Mouse (Mus musculus): ENCODE results near the gene Ablim2. TPM values are rescaled to one million over a fixed set of nuclear protein-coding genes. Genes with fewer than 3 reads are reported as not detected.

Gene Ablim2
- polyA plus RNA-seq, 1 experiment from 2014 or later: 0.45 TPM

DNA sequence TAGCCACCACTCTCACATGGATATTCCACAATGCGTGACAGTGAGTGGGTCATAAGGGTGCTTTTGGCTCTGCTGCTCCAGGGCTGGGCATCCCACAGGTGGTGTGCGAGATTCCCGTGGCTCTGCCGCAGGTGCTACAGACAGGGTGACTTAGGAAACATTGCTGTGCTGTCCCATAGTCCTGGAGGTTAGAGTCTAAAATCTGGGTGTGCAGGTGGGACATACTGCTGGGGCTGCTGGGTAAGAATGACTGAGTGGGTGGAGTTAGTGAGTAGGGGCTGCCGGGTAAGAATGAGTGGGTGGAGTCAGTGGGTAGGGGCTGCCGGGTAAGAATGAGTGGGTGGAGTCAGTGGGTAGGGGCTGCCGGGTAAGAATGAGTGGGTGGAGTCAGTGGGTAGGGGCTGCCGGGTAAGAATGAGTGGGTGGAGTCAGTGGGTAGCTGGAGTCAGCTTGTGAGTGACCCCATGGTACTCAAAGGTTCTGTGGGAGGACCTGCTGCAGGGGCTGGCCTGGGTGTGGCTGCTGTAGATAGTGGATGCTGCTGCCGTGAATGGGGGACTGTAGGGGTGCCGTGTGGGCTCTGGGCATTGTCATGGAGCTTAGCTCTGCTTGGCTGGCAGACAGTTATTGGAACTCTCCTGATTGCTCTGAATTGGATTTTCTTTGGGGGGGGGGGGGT lies 32.8 kb downstream of the Ablim2 start:
- WGBS (ENCODE audit: insufficient replicate concordance): 25% methylated on average over 10 of the region's 10 CpGs
- ATAC-seq (ENCODE audit: low read depth): no peak
- H3K4me2 ChIP-seq (ENCODE audit: low read depth, low read length): no peak overlapping the region

GRCm38 (mm10) chr5:35793971-35794370 lies 36.3 kb downstream of the Ablim2 start:
- no peak for ATAC-seq (ENCODE audit: low read depth)
- Histone ChIP-seq H3K4me3 (ENCODE audit: low read depth, low read length) (no peak overlapping the region), H3K36me3 (ENCODE audit: control insufficient read depth, insufficient read depth) (no peaks in the 10 kb centered on the region), H3K4me2 (ENCODE audit: low read depth, low read length) (no peak overlapping the region), H3K27ac (ENCODE audit: low read length) (no peak overlapping the region), H3K4me1 (ENCODE audit: control insufficient read depth, low read depth, low read length) (no peaks in the 10 kb centered on the region), H3K9ac (ENCODE audit: low read depth, low read length) (no peak overlapping the region), H3K27me3 (ENCODE audit: control insufficient read depth, insufficient read depth, low read depth, low read length) (no peaks in the 10 kb centered on the region; the same call in 1 of the 2 replicates), H3K9me3 (replicated peaks; ENCODE audit: control insufficient read depth, low read length) (no peaks in the 10 kb centered on the region)
- 66% methylated on average over 4 of the region's 4 CpGs for WGBS (ENCODE audit: insufficient replicate concordance)

More for the DNA sequence above, 32.8 kb downstream of the Ablim2 start:
- Histone ChIP-seq H3K27ac (ENCODE audit: low read length) (no peak overlapping the region), H3K9ac (ENCODE audit: low read depth, low read length) (no peak overlapping the region), H3K36me3 (ENCODE audit: control insufficient read depth, insufficient read depth) (no peaks in the 10 kb centered on the region), H3K4me3 (ENCODE audit: low read depth, low read length) (no peak overlapping the region), H3K4me1 (ENCODE audit: control insufficient read depth, low read depth, low read length) (no peaks in the 10 kb centered on the region), H3K27me3 (ENCODE audit: control insufficient read depth, insufficient read depth, low read depth, low read length) (no peaks in the 10 kb centered on the region), H3K9me3 (replicated peaks; ENCODE audit: control insufficient read depth, low read length) (no peaks in the 10 kb centered on the region)

DNA sequence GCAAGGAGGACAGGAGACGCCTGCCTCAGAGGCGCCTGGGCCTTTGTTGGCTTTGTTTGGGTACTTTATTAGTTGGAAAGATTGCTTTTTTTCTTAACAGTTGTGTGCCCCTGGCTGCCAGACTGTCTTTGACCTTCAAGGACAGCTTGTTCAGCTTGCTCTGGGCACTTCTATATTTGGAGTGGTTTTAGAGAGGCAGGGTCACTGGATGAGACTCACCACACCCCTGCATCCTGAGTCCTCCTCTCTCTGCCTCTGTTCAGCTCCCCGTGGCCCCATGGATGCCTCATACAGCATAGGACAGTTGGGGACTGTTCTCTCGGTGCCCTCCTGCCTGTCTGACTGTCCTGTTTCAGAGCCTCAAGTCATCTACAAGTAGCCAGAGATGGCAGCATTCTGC lies 37.3 kb downstream of the Ablim2 start:
- 52% methylated on average over 4 of the region's 4 CpGs for WGBS (ENCODE audit: insufficient replicate concordance)
- H3K27ac ChIP-seq (ENCODE audit: low read length): no peak overlapping the region

DNA sequence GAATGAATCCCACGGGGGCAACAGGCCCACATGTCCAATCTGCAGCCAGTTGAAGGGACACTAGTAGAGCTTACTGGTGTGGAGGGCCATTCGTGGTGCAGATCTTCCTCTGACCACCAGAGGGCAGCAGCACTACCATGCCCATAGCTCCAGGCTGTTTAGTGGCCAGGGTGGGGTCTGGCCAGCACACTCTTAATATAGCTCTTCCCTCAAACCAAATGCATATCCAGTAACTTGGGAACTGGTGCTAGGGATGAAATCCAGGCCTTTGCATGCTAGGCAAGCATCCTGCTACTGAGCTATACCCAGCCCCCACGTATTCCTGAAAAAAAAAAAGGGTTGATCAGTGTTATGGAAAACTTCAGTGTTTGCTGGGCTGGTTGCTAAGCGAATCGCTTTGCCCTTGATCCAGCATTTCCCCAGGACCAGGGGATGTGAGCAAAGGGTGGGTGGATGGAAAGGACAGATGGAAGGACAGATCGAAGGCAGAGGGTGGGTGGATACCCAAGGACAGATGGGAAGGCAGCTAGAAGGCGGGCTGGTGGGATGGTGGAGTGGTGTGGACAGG lies 37.9 kb downstream of the Ablim2 start:
- no peak overlapping the region for H3K9ac ChIP-seq (ENCODE audit: low read depth, low read length)
- 48% methylated on average over 7 of the region's 7 CpGs for WGBS (ENCODE audit: insufficient replicate concordance)
- H3K9me3 ChIP-seq (replicated peaks; ENCODE audit: control insufficient read depth, low read length): no peaks in the 10 kb centered on the region
- no peak overlapping the region for H3K4me2 ChIP-seq (ENCODE audit: low read depth, low read length)
- no peaks in the 10 kb centered on the region; the same call in 1 of the 2 replicates for H3K27me3 ChIP-seq (ENCODE audit: control insufficient read depth, insufficient read depth, low read depth, low read length)
- ATAC-seq (ENCODE audit: low read depth): no peak
- H3K4me1 ChIP-seq (ENCODE audit: control insufficient read depth, low read depth, low read length): no peaks in the 10 kb centered on the region
- H3K27ac ChIP-seq (ENCODE audit: low read length): no peak overlapping the region
- H3K36me3 ChIP-seq (ENCODE audit: control insufficient read depth, insufficient read depth): no peaks in the 10 kb centered on the region
- H3K4me3 ChIP-seq (ENCODE audit: low read depth, low read length): no peak overlapping the region

More for the DNA sequence above, 37.3 kb downstream of the Ablim2 start:
- Histone ChIP-seq H3K4me1 (ENCODE audit: control insufficient read depth, low read depth, low read length) (no peaks in the 10 kb centered on the region), H3K36me3 (ENCODE audit: control insufficient read depth, insufficient read depth) (no peaks in the 10 kb centered on the region), H3K9ac (ENCODE audit: low read depth, low read length) (no peak overlapping the region), H3K9me3 (replicated peaks; ENCODE audit: control insufficient read depth, low read length) (no peaks in the 10 kb centered on the region), H3K4me3 (ENCODE audit: low read depth, low read length) (no peak overlapping the region), H3K27me3 (ENCODE audit: control insufficient read depth, insufficient read depth, low read depth, low read length) (no peaks in the 10 kb centered on the region; the same call in 1 of the 2 replicates), H3K4me2 (ENCODE audit: low read depth, low read length) (no peak overlapping the region)
- ATAC-seq (ENCODE audit: low read depth): no peak

GRCm38 (mm10) chr5:35796136-35796535 lies 38.5 kb downstream of the Ablim2 start:
- Histone ChIP-seq H3K27me3 (ENCODE audit: control insufficient read depth, insufficient read depth, low read depth, low read length) (no peaks in the 10 kb centered on the region; the same call in 1 of the 2 replicates), H3K4me3 (ENCODE audit: low read depth, low read length) (no peak overlapping the region), H3K27ac (ENCODE audit: low read length) (no peak overlapping the region), H3K36me3 (ENCODE audit: control insufficient read depth, insufficient read depth) (no peaks in the 10 kb centered on the region), H3K9ac (ENCODE audit: low read depth, low read length) (no peak overlapping the region), H3K4me1 (ENCODE audit: control insufficient read depth, low read depth, low read length) (no peaks in the 10 kb centered on the region), H3K9me3 (replicated peaks; ENCODE audit: control insufficient read depth, low read length) (no peaks in the 10 kb centered on the region), H3K4me2 (ENCODE audit: low read depth, low read length) (no peak overlapping the region)
- no peak for ATAC-seq (ENCODE audit: low read depth)
- WGBS (ENCODE audit: insufficient replicate concordance): 52% methylated on average over 5 of the region's 5 CpGs

- WGBS (ENCODE audit: insufficient replicate concordance): 24% methylated on average over 5 of the region's 5 CpGs
- H3K4me1 ChIP-seq (ENCODE audit: control insufficient read depth, low read depth, low read length): no peaks in the 10 kb centered on the region
- H3K4me2 ChIP-seq (ENCODE audit: low read depth, low read length): no peak overlapping the region
- H3K9me3 ChIP-seq (replicated peaks; ENCODE audit: control insufficient read depth, low read length): no peaks in the 10 kb centered on the region
- no peaks in the 10 kb centered on the region for H3K36me3 ChIP-seq (ENCODE audit: control insufficient read depth, insufficient read depth)
- H3K27ac ChIP-seq (ENCODE audit: low read length): no peak overlapping the region
- no peaks in the 10 kb centered on the region; the same call in 1 of the 2 replicates for H3K27me3 ChIP-seq (ENCODE audit: control insufficient read depth, insufficient read depth, low read depth, low read length)
- ATAC-seq (ENCODE audit: low read depth): no peak
- H3K9ac ChIP-seq (ENCODE audit: low read depth, low read length): no peak overlapping the region
- H3K4me3 ChIP-seq (ENCODE audit: low read depth, low read length): no peak overlapping the region
These were observed 41.4 kb downstream of the Ablim2 start for GRCm38 (mm10) chr5:35799090-35799489.

DNA sequence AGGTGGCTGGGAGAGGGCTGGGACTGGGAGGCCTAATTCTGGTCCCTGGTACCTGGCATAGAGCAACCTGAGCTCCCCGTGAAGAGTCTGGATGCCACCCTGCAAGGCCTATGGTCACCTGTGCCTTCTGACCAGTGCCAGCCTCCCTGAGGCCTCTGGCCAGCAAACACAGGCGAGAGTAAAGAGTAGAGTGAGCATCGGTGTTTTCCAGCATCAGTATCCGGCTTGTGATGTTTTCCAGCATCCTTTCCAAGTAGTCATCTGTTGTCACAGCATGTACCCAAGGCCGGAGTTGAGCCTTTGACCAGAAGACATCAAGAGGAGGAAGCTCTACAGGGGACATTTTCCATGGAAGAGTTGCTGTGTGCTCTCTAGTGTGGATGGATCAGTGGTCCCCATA lies 45.7 kb downstream of the Ablim2 start:
- no peak for ATAC-seq (ENCODE audit: low read depth)
- Histone ChIP-seq H3K4me2 (ENCODE audit: low read depth, low read length) (no peak overlapping the region), H3K9ac (ENCODE audit: low read depth, low read length) (no peak overlapping the region), H3K9me3 (replicated peaks; ENCODE audit: control insufficient read depth, low read length) (no peaks in the 10 kb centered on the region), H3K4me3 (ENCODE audit: low read depth, low read length) (no peak overlapping the region), H3K27ac (ENCODE audit: low read length) (no peak overlapping the region), H3K27me3 (ENCODE audit: control insufficient read depth, insufficient read depth, low read depth, low read length) (no peaks in the 10 kb centered on the region; the same call in 1 of the 2 replicates), H3K4me1 (ENCODE audit: control insufficient read depth, low read depth, low read length) (no peaks in the 10 kb centered on the region), H3K36me3 (ENCODE audit: control insufficient read depth, insufficient read depth) (no peaks in the 10 kb centered on the region)
- 55% methylated on average over 5 of the region's 5 CpGs for WGBS (ENCODE audit: insufficient replicate concordance)

- Histone ChIP-seq H3K4me3 (ENCODE audit: low read depth, low read length) (no peak overlapping the region), H3K27ac (ENCODE audit: low read length) (no peak overlapping the region), H3K9me3 (replicated peaks; ENCODE audit: control insufficient read depth, low read length) (no peaks in the 10 kb centered on the region), H3K9ac (ENCODE audit: low read depth, low read length) (no peak overlapping the region), H3K4me2 (ENCODE audit: low read depth, low read length) (no peak overlapping the region), H3K27me3 (ENCODE audit: control insufficient read depth, insufficient read depth, low read depth, low read length) (no peaks in the 10 kb centered on the region), H3K4me1 (ENCODE audit: control insufficient read depth, low read depth, low read length) (no peaks in the 10 kb centered on the region), H3K36me3 (ENCODE audit: control insufficient read depth, insufficient read depth) (no peaks in the 10 kb centered on the region)
- no peak for ATAC-seq (ENCODE audit: low read depth)
- 71% methylated on average over 4 of the region's 4 CpGs for WGBS (ENCODE audit: insufficient replicate concordance)
These were observed 47.0 kb downstream of the Ablim2 start for GRCm38 (mm10) chr5:35804685-35805084.

DNA sequence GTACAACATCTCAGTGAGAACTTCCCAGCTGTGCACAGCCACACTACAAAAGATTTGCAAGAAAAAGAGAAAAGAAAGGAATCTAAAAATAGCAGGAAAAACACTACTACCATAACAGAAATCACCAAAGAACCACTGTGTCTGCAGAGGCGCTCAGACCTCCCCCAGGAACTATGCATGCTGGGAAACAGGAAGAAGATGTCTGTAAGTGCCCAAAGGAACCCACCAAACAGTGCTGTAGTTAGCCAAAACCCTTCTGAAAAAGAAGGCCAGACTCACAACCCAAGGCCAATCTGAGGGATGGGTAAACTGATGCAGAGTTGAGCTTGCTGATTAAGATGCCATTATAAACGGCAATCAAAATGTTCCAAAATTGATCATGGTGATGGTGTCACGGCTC lies 47.5 kb downstream of the Ablim2 start:
- WGBS (ENCODE audit: insufficient replicate concordance): 63% methylated on average over 3 of the region's 3 CpGs
- Histone ChIP-seq H3K27me3 (ENCODE audit: control insufficient read depth, insufficient read depth, low read depth, low read length) (no peaks in the 10 kb centered on the region), H3K9ac (ENCODE audit: low read depth, low read length) (no peak overlapping the region), H3K4me3 (ENCODE audit: low read depth, low read length) (no peak overlapping the region), H3K4me1 (ENCODE audit: control insufficient read depth, low read depth, low read length) (no peaks in the 10 kb centered on the region), H3K9me3 (replicated peaks; ENCODE audit: control insufficient read depth, low read length) (no peaks in the 10 kb centered on the region), H3K4me2 (ENCODE audit: low read depth, low read length) (no peak overlapping the region), H3K36me3 (ENCODE audit: control insufficient read depth, insufficient read depth) (no peaks in the 10 kb centered on the region), H3K27ac (ENCODE audit: low read length) (no peak overlapping the region)
- no peak for ATAC-seq (ENCODE audit: low read depth)
